Mouse (Mus musculus) lung, postnatal 0 days (tissue): ENCODE results near the gene Clic6.

Source experiments
- CTCF ChIP-seq: IDR thresholded peaks from 2 replicates; pipeline ENCODE4 v1.5.1; 2016; ENCODE audit warnings: antibody characterized with exemption, mild to moderate bottlenecking
- EP300 ChIP-seq: IDR thresholded peaks from 2 replicates; pipeline ENCODE4 v1.6.1; 2016; ENCODE audit warnings: antibody characterized with exemption, mild to moderate bottlenecking, control low read depth

- TF ChIP-seq CTCF = no peak
- TF ChIP-seq EP300 = no peak
These were observed 102.3 kb downstream of the Clic6 start for GRCm38 (mm10) chr16:92587836-92588235.
